In genomic region chr13:73782486-73782885, GRCm38 (mm10) we compare ENCODE assay signal across 17 mouse cellular contexts.
"Had no signal": no experiment of that assay in that cellular context is flagged by ENCODE, and none has a peak within 500 bp of the region (broad histone marks: within the 10 kb centered on the region; RNA-seq: fewer than 3 reads in every experiment).

No protein-coding gene starts in this region.

- H3K27me3 ChIP-seq: liver, embryonic 13.5 days; midbrain, embryonic 12.5 days; midbrain, embryonic 15.5 days; neural tube, embryonic 12.5 days; neural tube, embryonic 15.5 days had no signal

- H3K4me3 ChIP-seq: layer of hippocampus, adult 2 months; liver, embryonic 13.5 days; midbrain, embryonic 12.5 days; midbrain, embryonic 15.5 days; neural tube, embryonic 12.5 days; neural tube, embryonic 15.5 days had no signal

- DNase-seq: kidney, adult 2 months; kidney, postnatal 25 days; layer of hippocampus, adult 9-11 months; liver, embryonic 13.5 days; lung, embryonic 14.5 days; retina, postnatal 1 day; thymus, adult 2 months; thymus, postnatal 14 days; thymus, postnatal 4 days had no signal

- H3K9me3 ChIP-seq: liver, embryonic 13.5 days; midbrain, embryonic 12.5 days; midbrain, embryonic 15.5 days; neural tube, embryonic 12.5 days; neural tube, embryonic 15.5 days had no signal

- H3K36me3 ChIP-seq: midbrain, embryonic 15.5 days had no signal

- H3K9ac ChIP-seq: liver, embryonic 13.5 days; lung, embryonic 14.5 days; midbrain, embryonic 12.5 days; midbrain, embryonic 15.5 days; neural tube, embryonic 12.5 days; neural tube, embryonic 15.5 days had no signal

- H3K27ac ChIP-seq: kidney, postnatal 0 days; layer of hippocampus, adult 2 months; liver, embryonic 13.5 days; macrophage; midbrain, embryonic 12.5 days; midbrain, embryonic 15.5 days; neural tube, embryonic 12.5 days; neural tube, embryonic 15.5 days; stomach, postnatal 0 days had no signal

- H3K4me1 ChIP-seq: liver, embryonic 13.5 days; midbrain, embryonic 12.5 days; midbrain, embryonic 15.5 days; neural tube, embryonic 12.5 days; neural tube, embryonic 15.5 days had no signal
